In the genomic region with DNA sequence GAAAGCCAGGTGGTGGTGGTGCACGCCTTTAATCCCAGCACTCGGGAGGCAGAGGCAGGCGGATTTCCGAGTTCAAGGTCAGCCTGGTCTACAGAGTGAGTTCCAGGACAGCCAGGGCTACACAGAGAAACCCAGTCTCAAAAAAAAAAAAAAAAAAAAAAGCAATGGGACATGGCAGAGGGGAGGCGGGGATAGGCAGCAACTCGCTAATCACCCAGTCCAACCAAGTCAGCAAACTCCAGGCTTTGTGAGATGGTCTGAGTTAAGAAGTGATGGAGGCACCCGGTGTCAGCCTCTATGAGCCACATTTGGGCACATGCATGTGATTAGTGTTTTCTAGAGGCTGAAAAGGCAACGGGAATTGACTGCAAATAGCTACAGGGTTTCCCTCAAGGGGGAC, we compare ENCODE assay signal across 27 mouse cellular contexts. TPM values are rescaled to one million over a fixed set of nuclear protein-coding genes. Genes with fewer than 3 reads are reported as not detected.
"Had no signal": no experiment of that assay in that cellular context is flagged by ENCODE, and none has a peak within 500 bp of the region (broad histone marks: within the 10 kb centered on the region; RNA-seq: fewer than 3 reads in every experiment).

No protein-coding gene starts in this region.

RNA-seq across cellular contexts. Expression of a gene that starts 56.3 kb away (rescaled TPM):
- total RNA-seq: common myeloid progenitor, adult 5-6 weeks; forebrain, postnatal 0 days; gastrocnemius, adult 18-20 months; gastrocnemius, adult 2 months; gastrocnemius, adult 8-10 months; gastrocnemius, postnatal 10 days; gastrocnemius, postnatal 14 days; gastrocnemius, postnatal 25 days; gastrocnemius, postnatal 36 days; gastrocnemius, postnatal 4 days; granulocyte monocyte progenitor cell, adult 5-6 weeks; heart, adult 18-20 months; heart, adult 2 months; heart, adult 8-10 months had no signal
- polyA plus RNA-seq: embryonic facial prominence, embryonic 10.5 days; embryonic facial prominence, embryonic 11.5 days; embryonic facial prominence, embryonic 13.5 days; erythroblast, embryonic 14.5 days; forebrain, embryonic 10.5 days; forebrain, embryonic 11.5 days; forebrain, embryonic 12.5 days; forebrain, embryonic 13.5 days; forebrain, embryonic 14.5 days; forebrain, embryonic 15.5 days; forebrain, embryonic 16.5 days; gonadal fat pad, adult 2 months; heart, adult 2 months; heart, embryonic 10.5 days had no signal
